Mouse (Mus musculus) G1E (cell line): ENCODE results near the gene Prlh.

Source experiments
- CTCF ChIP-seq: IDR thresholded peaks from 2 replicates; pipeline ENCODE4 v1.5.1; 2012; ENCODE audit warnings: low read depth, low read length, inconsistent platforms, mixed read lengths
- GATA1 ChIP-seq: IDR thresholded peaks from 2 replicates; pipeline ENCODE4 v1.6.1; 2012; ENCODE audit warnings: borderline replicate concordance, low read length, inconsistent platforms, mixed read lengths
- GATA2 ChIP-seq: IDR thresholded peaks from 2 replicates; pipeline ENCODE4 v1.6.1; 2012; ENCODE audit warnings: low read depth, low read length, inconsistent platforms, borderline replicate concordance

DNA sequence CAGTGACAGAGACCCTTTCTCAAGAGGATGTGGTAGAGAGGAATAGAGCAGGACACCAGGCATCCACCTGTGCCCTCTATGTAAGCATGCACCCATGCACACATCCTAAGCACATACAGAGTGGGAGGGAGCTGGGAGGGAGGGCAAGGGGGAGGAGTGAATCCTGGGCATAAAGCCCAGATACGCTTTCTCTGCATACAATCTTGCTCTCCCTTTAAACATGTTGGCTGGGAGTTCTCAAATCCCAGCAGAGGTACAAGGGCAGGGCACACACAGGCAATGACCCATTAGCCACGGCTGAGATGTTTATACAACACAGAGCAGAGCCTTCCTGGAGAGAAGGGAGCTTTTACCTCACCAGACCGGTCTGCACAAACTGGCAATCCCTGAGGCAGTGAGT is 10.1 kb downstream of the Prlh start:
- TF ChIP-seq CTCF (no peak), GATA1 (no peak), GATA2 (no peak)
